Mouse (Mus musculus) megakaryocyte, embryonic 14.5 days (primary cell): ENCODE measurements at regions not wholly inside any gene's neighbourhood (a gene's known extent, or its start where the extent isn't known, plus 50 kb on each side); places are given as distances from the start of the nearest gene placed in this dataset.
A peak's percentile ranks its signal among the peaks of the same experiment; 100 is the strongest.

ENCODE experiments used
- H3K27me3 ChIP-seq: replicated peaks from 2 replicates; pipeline ENCODE3; 2012; ENCODE audit warnings: inconsistent platforms
- H3K36me3 ChIP-seq: replicated peaks from 2 replicates; pipeline ENCODE3; 2012; ENCODE audit warnings: low read length, inconsistent platforms, mixed read lengths
- H3K4me1 ChIP-seq: 2 replicates; pipeline ENCODE4 v1.6.1; 2012; ENCODE audit warnings: inconsistent platforms
- H3K4me3 ChIP-seq: replicated peaks from 2 replicates; pipeline ENCODE3; 2012; ENCODE audit warnings: moderate library complexity, mild to moderate bottlenecking, inconsistent platforms
- H3K9me3 ChIP-seq: 2 replicates; pipeline ENCODE4 v1.6.1; 2012; ENCODE audit warnings: inconsistent platforms
- FLI1 ChIP-seq: IDR thresholded peaks from 2 replicates; pipeline ENCODE4 v1.6.1; 2012; ENCODE audit warnings: low read length, inconsistent platforms, mixed read lengths
- GATA1 ChIP-seq: IDR thresholded peaks from 3 replicates; pipeline ENCODE4 v1.6.1; 2012; ENCODE audit warnings: mixed read lengths, low read length, inconsistent platforms, borderline replicate concordance

GRCm38 (mm10) chr13:110929579-110929978, 325.2 kb upstream of the Actbl2 start:
- TF ChIP-seq GATA1 (no peak), FLI1 (no peak)
- H3K36me3 ChIP-seq = no peaks in the 10 kb centered on the region
- no peaks in the 10 kb centered on the region for H3K27me3 ChIP-seq
- no peaks in the 10 kb centered on the region for H3K4me1 ChIP-seq
- no peak overlapping the region for H3K4me3 ChIP-seq
- no peaks in the 10 kb centered on the region for H3K9me3 ChIP-seq

DNA sequence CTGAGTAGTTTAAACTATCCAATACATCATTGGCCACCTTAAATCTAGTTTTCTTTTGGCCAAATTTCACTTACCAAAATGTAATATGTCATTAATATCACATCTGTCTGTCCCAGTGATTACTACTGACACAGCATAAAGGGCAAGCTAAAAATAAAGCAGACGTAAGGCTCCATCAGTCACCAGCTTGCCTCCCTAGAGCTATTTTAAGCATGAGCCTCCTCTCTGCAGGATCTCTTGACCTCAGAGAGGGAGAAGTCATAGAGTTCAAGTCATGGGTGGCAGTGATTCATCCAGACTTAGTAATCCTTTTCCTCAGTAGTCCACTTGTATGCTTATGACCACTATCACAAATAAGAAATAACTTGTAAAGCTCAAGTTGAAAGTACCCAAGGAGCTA, 313.2 kb upstream of the Actbl2 start:
- 0 out of 2 replicates have a peak, but pooled peaks cover 6% of the 10 kb centered on the region for H3K4me1 ChIP-seq
- H3K4me3 ChIP-seq = no peak overlapping the region
- TF ChIP-seq FLI1 (no peak), GATA1 (no peak)
- H3K27me3 ChIP-seq = no peaks in the 10 kb centered on the region
- no peaks in the 10 kb centered on the region for H3K36me3 ChIP-seq
- H3K9me3 ChIP-seq = no peaks in the 10 kb centered on the region

GRCm38 (mm10) chr13:110942986-110943644, 311.7 kb upstream of the Actbl2 start:
- H3K4me3 ChIP-seq = no peak overlapping the region
- H3K27me3 ChIP-seq = no peaks in the 10 kb centered on the region
- no peaks in the 10 kb centered on the region for H3K9me3 ChIP-seq
- TF ChIP-seq GATA1 (no peak), FLI1 (no peak)
- H3K36me3 ChIP-seq = no peaks in the 10 kb centered on the region
- 0 out of 2 replicates have a peak, but pooled peaks cover 6% of the 10 kb centered on the region for H3K4me1 ChIP-seq

- no peaks in the 10 kb centered on the region for H3K27me3 ChIP-seq
- TF ChIP-seq FLI1 = no peak
- no peak for TF ChIP-seq GATA1
- H3K9me3 ChIP-seq = no peaks in the 10 kb centered on the region
- H3K4me1 ChIP-seq = 0 out of 2 replicates have a peak, but pooled peaks cover 2% of the 10 kb centered on the region
- H3K4me3 ChIP-seq = no peak overlapping the region
- no peaks in the 10 kb centered on the region for H3K36me3 ChIP-seq
Observed at GRCm38 (mm10) chr13:110944061-110944460, 310.8 kb upstream of the Actbl2 start.

DNA sequence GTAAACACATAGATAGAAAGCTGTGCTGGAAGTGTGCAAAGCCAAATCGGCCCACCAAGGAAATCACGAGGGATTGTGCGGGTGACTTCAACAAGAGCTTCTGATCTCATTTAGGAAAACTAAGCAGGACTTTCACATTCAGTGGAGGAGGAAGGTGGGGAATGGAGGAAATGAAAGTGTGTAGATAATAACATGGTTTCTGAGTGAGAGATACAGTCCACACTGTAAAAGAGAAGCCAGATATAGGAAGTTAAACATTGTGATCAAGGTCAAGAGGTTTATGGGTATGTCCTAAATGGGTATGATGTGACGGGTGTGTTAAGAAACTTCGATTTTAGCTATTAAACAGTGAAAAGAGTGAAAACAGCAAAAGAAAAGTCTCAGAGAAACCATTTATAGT, 310.1 kb upstream of the Actbl2 start:
- no peak for TF ChIP-seq GATA1
- no peak for TF ChIP-seq FLI1
- Histone ChIP-seq H3K4me3 (no peak overlapping the region), H3K9me3 (no peaks in the 10 kb centered on the region)

GRCm38 (mm10) chr13:110960212-110960611, 294.6 kb upstream of the Actbl2 start:
- Histone ChIP-seq H3K4me1 (peaks cover 6% of the 10 kb centered on the region), H3K9me3 (peaks cover 9% of the 10 kb centered on the region; the same call in 1 of the 2 replicates), H3K27me3 (no peaks in the 10 kb centered on the region), H3K36me3 (no peaks in the 10 kb centered on the region), H3K4me3 (peak overlapping the region; percentile 71)
- TF ChIP-seq FLI1 = no peak
- TF ChIP-seq GATA1 = no peak

More for the DNA sequence above, 310.1 kb upstream of the Actbl2 start:
- Histone ChIP-seq H3K36me3 (no peaks in the 10 kb centered on the region), H3K27me3 (no peaks in the 10 kb centered on the region), H3K4me1 (0 out of 2 replicates have a peak, but pooled peaks cover 2% of the 10 kb centered on the region)

GRCm38 (mm10) chr13:110967109-110967508, 287.7 kb upstream of the Actbl2 start:
- no peak for TF ChIP-seq FLI1
- TF ChIP-seq GATA1 = no peak
- Histone ChIP-seq H3K36me3 (no peaks in the 10 kb centered on the region), H3K4me1 (peaks cover 19% of the 10 kb centered on the region), H3K9me3 (no peaks in the 10 kb centered on the region), H3K4me3 (peak overlapping the region; percentile 21), H3K27me3 (no peaks in the 10 kb centered on the region)

DNA sequence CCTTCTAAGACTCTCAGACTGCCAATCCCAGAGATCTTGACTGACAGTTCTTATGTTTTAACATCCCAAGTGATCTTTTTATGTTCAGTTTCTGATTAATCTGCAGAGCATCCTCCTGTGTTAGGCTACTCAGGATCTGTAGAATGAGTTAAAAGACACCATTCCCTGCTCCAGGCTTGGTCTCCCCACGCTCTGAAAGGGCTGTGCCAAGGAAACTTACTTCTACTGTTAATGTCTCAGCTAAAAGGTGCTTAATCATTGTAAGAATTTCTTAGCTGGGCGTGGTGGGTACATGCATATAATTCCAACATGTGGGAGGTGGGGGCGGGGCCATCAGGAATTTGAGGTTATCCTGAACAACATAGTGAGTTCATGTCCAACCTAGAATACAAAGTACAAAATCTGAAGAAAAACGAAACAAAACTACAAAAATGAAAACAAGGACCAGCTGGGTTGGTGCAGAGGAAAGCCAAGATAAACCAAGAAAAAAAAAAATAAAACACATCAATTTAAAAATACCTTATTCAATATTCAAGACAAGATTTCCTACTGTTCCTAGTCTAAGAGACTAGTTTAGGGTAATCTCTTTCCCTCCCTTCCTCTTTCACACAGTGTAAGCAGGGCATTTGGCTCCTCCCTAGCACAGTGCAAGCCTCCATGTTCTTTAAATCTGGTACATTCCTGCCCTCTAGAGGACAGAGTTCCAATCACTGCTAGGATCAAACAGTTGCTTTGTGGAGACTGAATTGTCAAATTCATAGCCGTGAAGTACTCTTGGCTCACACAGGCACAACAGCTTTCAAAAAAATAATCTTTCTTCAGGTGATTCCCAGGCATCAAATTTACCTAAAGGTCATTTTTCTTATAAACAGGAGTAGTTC, 286.9 kb upstream of the Actbl2 start:
- Histone ChIP-seq H3K36me3 (no peaks in the 10 kb centered on the region), H3K4me3 (peak overlapping the region; percentile 33), H3K9me3 (no peaks in the 10 kb centered on the region), H3K4me1 (peaks cover 19% of the 10 kb centered on the region), H3K27me3 (no peaks in the 10 kb centered on the region)
- TF ChIP-seq FLI1 = no peak
- TF ChIP-seq GATA1 = no peak

DNA sequence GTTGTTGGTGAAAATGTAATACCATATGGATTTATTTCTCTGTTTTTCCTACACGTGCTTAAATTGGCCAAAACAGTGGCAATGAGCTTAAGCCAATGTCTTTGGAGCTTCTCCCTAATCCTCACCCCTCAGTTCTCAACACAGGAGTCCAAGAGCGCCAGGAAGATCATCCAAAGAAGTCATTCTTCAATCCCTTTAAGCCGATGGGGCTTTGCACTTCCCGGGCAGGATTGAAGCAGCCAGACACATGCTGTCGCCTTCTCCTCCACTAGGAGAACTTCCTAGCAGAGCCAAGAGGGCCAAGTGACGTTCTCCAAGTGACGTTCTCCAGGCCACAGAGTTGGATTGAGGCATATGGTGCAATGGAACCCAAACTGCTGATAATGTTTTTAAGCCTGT, 286.3 kb upstream of the Actbl2 start:
- TF ChIP-seq GATA1 = no peak
- TF ChIP-seq FLI1 = no peak
- Histone ChIP-seq H3K27me3 (no peaks in the 10 kb centered on the region), H3K4me3 (no peak overlapping the region), H3K4me1 (peaks cover 19% of the 10 kb centered on the region), H3K9me3 (no peaks in the 10 kb centered on the region), H3K36me3 (no peaks in the 10 kb centered on the region)

DNA sequence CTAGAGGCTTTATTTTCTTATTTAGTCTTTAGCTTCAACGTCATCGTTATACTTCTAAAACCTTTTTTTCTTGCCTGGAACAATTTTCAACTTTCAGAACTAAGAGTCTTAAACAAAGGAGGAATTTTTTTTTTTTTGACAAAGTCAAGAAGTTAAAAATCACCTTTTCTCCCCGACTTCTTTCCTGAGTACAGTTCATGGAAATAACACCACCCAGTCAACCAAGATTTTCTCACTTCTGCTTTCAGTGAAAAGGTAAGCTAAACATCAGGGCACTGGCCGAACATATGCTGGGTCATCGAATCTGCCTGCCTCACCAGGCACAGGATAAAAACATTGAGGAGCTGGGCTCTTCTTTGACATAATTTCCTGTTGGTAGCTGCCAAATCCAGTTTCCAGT, 277.4 kb upstream of the Actbl2 start:
- Histone ChIP-seq H3K9me3 (no peaks in the 10 kb centered on the region), H3K27me3 (no peaks in the 10 kb centered on the region), H3K4me1 (no peaks in the 10 kb centered on the region; the same call in 1 of the 2 replicates), H3K4me3 (no peak overlapping the region), H3K36me3 (no peaks in the 10 kb centered on the region)
- TF ChIP-seq FLI1 (no peak), GATA1 (no peak)
